Mouse (Mus musculus): Measurements from ENCODE around the gene Gdpd4. TPM values are rescaled to one million over a fixed set of nuclear protein-coding genes. Genes with fewer than 3 reads are reported as not detected.

Gdpd4 gene
- polyA plus RNA-seq, 1 experiment from 2014 or later = not detected

DNA sequence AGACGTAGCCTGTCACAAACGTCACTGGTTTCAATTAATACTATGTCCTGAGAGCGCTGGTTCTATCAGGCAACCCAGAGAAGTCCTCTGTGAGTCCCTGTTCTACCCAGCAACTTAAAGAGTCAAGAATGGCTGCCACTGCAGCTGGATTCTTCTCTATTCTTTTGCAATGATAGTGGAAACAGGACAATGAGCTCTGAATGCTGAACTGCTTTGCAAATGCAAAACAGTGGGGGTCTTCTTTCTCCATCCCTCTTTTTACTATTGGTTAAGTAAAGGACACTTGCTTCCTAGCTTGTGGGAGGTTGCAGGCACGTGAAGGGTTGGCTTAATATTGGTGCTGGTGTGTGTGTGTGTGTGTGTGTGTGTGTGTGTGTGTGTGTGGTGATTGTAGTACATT is 52.7 kb downstream of the Gdpd4 start:
- Histone ChIP-seq H3K36me3 (ENCODE audit: control insufficient read depth, insufficient read depth) (no peaks in the 10 kb centered on the region), H3K4me2 (ENCODE audit: low read depth, low read length) (no peak overlapping the region)
- WGBS = 42% methylated on average over 4 of the region's 4 CpGs

DNA sequence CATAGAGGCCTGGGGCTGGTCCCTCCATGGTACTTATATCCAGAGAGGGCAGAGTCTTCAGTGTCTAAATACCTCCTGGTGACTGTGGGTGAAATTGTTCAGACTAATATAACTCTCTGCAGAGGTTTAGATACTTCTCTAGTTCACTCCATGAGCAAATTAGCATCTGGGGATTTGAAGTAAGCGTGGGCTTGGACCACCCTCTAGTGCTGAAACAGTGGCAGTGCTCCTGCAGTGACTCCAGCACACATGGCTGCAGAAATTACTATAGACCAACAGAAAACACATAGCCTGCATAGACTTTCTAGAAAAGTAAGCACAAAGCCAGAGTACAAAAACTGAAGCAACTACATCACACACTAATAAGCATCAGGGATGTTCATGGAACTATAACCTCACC is 57.7 kb downstream of the Gdpd4 start:
- Histone ChIP-seq H3K9ac (ENCODE audit: low read length) (no peak overlapping the region), H3K4me2 (ENCODE audit: low read depth, low read length) (no peak overlapping the region), H3K36me3 (ENCODE audit: control insufficient read depth, insufficient read depth) (no peaks in the 10 kb centered on the region), H3K4me3 (ENCODE audit: low read length) (no peak overlapping the region), H3K9me3 (replicated peaks; ENCODE audit: control insufficient read depth, low read length) (no peaks in the 10 kb centered on the region), H3K27me3 (ENCODE audit: control insufficient read depth, insufficient read depth, low read length) (no peaks in the 10 kb centered on the region), H3K4me1 (ENCODE audit: control insufficient read depth, insufficient read depth, low read length) (no peaks in the 10 kb centered on the region), H3K27ac (ENCODE audit: low read length) (no peak overlapping the region)
- WGBS = 24% methylated on average over 1 of the region's 1 CpGs
- no peak for ATAC-seq (replicated peaks; ENCODE audit: extremely low read depth, insufficient read depth, low FRiP score)

More for the DNA sequence above, 52.7 kb downstream of the Gdpd4 start:
- no peaks in the 10 kb centered on the region for H3K4me1 ChIP-seq (ENCODE audit: control insufficient read depth, insufficient read depth, low read length)
- no peak overlapping the region for H3K27ac ChIP-seq (ENCODE audit: low read length)
- H3K4me3 ChIP-seq (ENCODE audit: low read length) = no peak overlapping the region
- no peak overlapping the region for H3K9ac ChIP-seq (ENCODE audit: low read length)
- H3K9me3 ChIP-seq (replicated peaks; ENCODE audit: control insufficient read depth, low read length) = no peaks in the 10 kb centered on the region
- no peak for ATAC-seq (replicated peaks; ENCODE audit: extremely low read depth, insufficient read depth, low FRiP score)
- H3K27me3 ChIP-seq (ENCODE audit: control insufficient read depth, insufficient read depth, low read length) = no peaks in the 10 kb centered on the region

DNA sequence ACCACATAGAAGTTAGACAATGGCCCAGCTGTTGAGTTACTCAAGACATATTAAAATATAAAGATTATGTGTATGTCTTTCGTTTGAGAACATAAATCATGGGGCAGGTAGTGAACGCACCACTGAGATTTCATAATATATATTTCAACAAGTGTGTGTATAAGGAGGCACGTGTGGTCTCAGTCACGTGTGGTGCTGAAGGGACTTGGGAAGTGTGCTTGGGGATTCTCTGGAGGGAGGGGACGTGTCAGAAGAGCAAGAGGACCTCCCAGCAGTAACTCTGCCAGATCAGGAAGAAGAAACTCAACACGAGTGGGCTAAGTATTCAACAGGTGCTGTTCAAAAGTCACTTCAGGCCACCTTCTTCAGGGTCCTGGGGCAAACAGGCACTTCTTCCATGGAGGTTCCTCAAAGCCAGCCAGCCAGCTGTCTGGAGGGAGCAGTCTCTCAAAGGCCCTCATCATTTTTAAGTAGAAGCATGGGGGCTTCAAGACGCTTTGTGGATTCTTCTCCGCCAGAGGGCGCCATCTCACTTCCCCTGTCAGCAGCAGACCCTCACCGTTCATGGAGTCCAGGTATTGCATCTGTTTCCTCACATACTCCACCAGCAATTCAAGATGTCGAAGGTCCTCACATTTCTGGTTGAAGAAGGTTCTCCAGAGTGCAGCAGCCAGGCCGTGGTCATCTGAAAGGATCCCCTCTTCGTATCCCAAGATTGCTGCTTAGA is 64.5 kb downstream of the Gdpd4 start:
- Histone ChIP-seq H3K4me2 (ENCODE audit: low read depth, low read length) (no peak overlapping the region), H3K9ac (ENCODE audit: low read length) (no peak overlapping the region), H3K9me3 (replicated peaks; ENCODE audit: control insufficient read depth, low read length) (no peaks in the 10 kb centered on the region), H3K36me3 (ENCODE audit: control insufficient read depth, insufficient read depth) (no peaks in the 10 kb centered on the region), H3K27ac (ENCODE audit: low read length) (no peak overlapping the region), H3K4me3 (ENCODE audit: low read length) (no peak overlapping the region), H3K27me3 (ENCODE audit: control insufficient read depth, insufficient read depth, low read length) (no peaks in the 10 kb centered on the region), H3K4me1 (ENCODE audit: control insufficient read depth, insufficient read depth, low read length) (no peaks in the 10 kb centered on the region)
- WGBS = 46% methylated on average over 13 of the region's 13 CpGs
- ATAC-seq (replicated peaks; ENCODE audit: extremely low read depth, insufficient read depth, low FRiP score) = no peak

DNA sequence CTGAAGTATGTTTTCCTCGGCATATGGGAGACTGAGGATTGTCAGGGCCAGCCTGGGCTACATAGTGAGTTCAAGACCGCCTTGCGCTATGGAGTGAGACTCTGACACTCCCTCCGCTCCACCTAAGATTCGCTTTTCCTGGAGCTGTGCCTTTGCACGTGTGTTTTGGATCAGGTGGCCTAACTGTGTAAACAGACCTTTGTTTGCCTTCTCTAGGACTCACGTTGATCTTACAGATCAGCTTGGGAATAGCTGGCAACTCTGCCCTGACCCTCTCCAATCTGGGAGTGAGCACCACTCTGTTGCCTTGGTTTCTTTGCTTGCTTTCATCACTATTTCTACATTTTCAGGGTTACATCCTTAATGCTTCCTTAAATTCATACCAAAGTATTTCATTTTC is 82.9 kb downstream of the Gdpd4 start:
- no peaks in the 10 kb centered on the region for H3K9me3 ChIP-seq (replicated peaks; ENCODE audit: control insufficient read depth, low read length)
- H3K36me3 ChIP-seq (ENCODE audit: control insufficient read depth, insufficient read depth) = no peaks in the 10 kb centered on the region
- H3K4me1 ChIP-seq (ENCODE audit: control insufficient read depth, insufficient read depth, low read length) = no peaks in the 10 kb centered on the region
- no peaks in the 10 kb centered on the region for H3K27me3 ChIP-seq (ENCODE audit: control insufficient read depth, insufficient read depth, low read length)
- no peak for ATAC-seq (replicated peaks; ENCODE audit: extremely low read depth, insufficient read depth, low FRiP score)
- H3K9ac ChIP-seq (ENCODE audit: low read length) = no peak overlapping the region
- 67% methylated on average over 7 of the region's 7 CpGs for WGBS
- no peak overlapping the region for H3K4me3 ChIP-seq (ENCODE audit: low read length)
- no peak overlapping the region for H3K27ac ChIP-seq (ENCODE audit: low read length)
- no peak overlapping the region for H3K4me2 ChIP-seq (ENCODE audit: low read depth, low read length)

DNA sequence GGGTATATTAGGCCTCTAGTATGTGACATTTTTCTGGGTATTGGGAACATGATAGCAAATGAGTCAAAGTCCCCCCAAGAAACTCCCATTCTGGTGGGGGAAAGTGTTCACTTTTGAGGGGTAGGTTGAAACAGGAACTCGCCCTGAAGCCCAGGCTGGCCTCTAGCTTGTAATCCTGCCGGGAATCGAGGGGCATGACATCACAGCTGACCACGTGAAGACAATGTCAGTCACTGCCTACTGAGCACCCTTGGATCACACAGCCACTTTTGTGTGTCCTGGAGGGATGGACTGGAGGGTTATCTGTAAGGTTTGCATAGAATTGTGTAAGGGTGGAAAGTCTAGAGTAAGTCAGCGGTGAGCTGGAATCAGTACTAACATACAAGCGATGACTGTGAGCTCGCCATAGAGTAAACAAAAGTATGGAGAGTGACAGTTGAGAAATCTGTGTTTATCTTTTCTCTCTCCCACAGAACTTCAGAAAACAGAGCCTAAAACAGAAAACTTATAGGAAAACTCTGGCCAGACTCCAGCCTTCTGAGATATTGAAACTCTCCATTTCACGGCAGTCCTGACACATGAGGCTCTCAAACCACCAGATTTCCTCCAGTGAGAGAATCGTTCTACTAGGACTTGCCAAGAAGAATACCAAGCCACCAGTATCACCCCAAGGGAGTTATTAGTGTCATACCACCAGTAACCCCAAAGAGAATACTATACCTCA is 128.5 kb downstream of the Gdpd4 start:
- Histone ChIP-seq H3K4me3 (ENCODE audit: low read length) (no peak overlapping the region), H3K4me2 (ENCODE audit: low read depth, low read length) (no peak overlapping the region), H3K27ac (ENCODE audit: low read length) (no peak overlapping the region), H3K9me3 (replicated peaks; ENCODE audit: control insufficient read depth, low read length) (no peaks in the 10 kb centered on the region), H3K27me3 (ENCODE audit: control insufficient read depth, insufficient read depth, low read length) (no peaks in the 10 kb centered on the region), H3K9ac (ENCODE audit: low read length) (no peak overlapping the region), H3K4me1 (ENCODE audit: control insufficient read depth, insufficient read depth, low read length) (no peaks in the 10 kb centered on the region), H3K36me3 (ENCODE audit: control insufficient read depth, insufficient read depth) (no peaks in the 10 kb centered on the region)
- ATAC-seq (replicated peaks; ENCODE audit: extremely low read depth, insufficient read depth, low FRiP score) = no peak
- 58% methylated on average over 9 of the region's 9 CpGs for WGBS

DNA sequence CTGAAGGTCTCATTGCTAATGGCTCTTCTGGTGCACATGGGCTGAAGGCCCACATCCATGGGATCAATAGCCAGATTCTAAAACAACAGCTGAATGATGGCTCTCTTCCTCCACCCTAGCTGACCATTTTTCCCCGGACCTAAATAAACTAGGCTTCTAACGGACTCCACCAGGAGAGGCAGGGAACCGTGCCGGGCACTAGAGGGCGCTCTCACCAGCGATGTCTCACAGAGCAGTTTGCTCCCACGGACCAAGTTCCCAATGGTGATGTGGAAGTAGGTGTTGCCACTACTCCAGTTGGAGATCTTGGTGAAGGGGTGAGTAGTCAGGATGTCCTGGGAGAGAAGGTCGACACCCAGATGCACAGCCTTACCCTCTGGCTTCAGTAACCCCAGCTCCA is 132.2 kb downstream of the Gdpd4 start:
- Histone ChIP-seq H3K4me1 (ENCODE audit: control insufficient read depth, insufficient read depth, low read length) (no peaks in the 10 kb centered on the region), H3K27me3 (ENCODE audit: control insufficient read depth, insufficient read depth, low read length) (no peaks in the 10 kb centered on the region), H3K36me3 (ENCODE audit: control insufficient read depth, insufficient read depth) (no peaks in the 10 kb centered on the region), H3K9me3 (replicated peaks; ENCODE audit: control insufficient read depth, low read length) (no peaks in the 10 kb centered on the region), H3K4me3 (ENCODE audit: low read length) (no peak overlapping the region), H3K4me2 (ENCODE audit: low read depth, low read length) (no peak overlapping the region), H3K9ac (ENCODE audit: low read length) (no peak overlapping the region), H3K27ac (ENCODE audit: low read length) (no peak overlapping the region)
- 19% methylated on average over 8 of the region's 8 CpGs for WGBS
- no peak for ATAC-seq (replicated peaks; ENCODE audit: extremely low read depth, insufficient read depth, low FRiP score)

DNA sequence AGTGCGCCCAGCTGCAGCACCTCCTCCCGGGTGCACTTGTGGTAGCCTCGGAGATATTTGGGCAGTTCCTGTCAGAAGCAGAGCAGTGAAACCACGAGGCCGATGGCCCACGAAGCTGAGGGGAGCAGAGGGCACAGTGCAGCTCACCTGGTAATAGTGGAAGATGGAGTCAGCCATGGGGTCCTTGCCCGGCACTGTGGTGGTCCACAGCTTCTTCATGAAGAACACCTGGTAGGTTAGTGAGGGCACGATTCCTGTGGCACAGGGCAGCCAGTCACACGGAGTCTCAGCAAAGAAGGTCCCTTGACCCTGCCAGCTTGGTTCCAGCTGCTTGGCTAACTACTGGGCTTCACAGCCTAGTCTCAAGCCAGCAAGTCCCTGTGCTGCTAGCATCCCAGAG is 134.7 kb downstream of the Gdpd4 start:
- Histone ChIP-seq H3K4me3 (ENCODE audit: low read length) (no peak overlapping the region), H3K9me3 (replicated peaks; ENCODE audit: control insufficient read depth, low read length) (no peaks in the 10 kb centered on the region), H3K27ac (ENCODE audit: low read length) (no peak overlapping the region), H3K36me3 (ENCODE audit: control insufficient read depth, insufficient read depth) (no peaks in the 10 kb centered on the region), H3K4me2 (ENCODE audit: low read depth, low read length) (no peak overlapping the region), H3K27me3 (ENCODE audit: control insufficient read depth, insufficient read depth, low read length) (no peaks in the 10 kb centered on the region), H3K4me1 (ENCODE audit: control insufficient read depth, insufficient read depth, low read length) (no peaks in the 10 kb centered on the region), H3K9ac (ENCODE audit: low read length) (no peak overlapping the region)
- no peak for ATAC-seq (replicated peaks; ENCODE audit: extremely low read depth, insufficient read depth, low FRiP score)
- 87% methylated on average over 9 of the region's 9 CpGs for WGBS

DNA sequence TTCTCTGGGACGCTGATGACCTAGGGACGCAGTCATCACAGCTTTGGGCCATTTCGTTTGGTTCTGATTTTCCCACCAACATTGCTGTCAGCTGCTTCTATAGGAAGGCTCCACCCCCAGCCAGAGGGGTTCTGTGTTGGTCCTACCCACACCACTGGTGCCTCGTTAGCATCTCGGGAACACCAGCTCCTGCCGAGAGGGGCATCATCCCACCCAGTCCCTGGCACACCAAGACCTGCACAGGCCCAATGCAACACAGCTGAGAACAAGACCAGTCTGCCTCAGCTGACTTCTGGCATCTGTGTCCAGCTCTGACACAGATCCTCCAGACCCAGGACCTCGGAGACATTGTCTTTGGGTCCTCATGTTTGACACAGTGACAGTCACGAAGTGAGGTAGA is 135.2 kb downstream of the Gdpd4 start:
- no peak for ATAC-seq (replicated peaks; ENCODE audit: extremely low read depth, insufficient read depth, low FRiP score)
- Histone ChIP-seq H3K36me3 (ENCODE audit: control insufficient read depth, insufficient read depth) (no peaks in the 10 kb centered on the region), H3K4me2 (ENCODE audit: low read depth, low read length) (no peak overlapping the region), H3K9ac (ENCODE audit: low read length) (no peak overlapping the region), H3K9me3 (replicated peaks; ENCODE audit: control insufficient read depth, low read length) (no peaks in the 10 kb centered on the region), H3K27me3 (ENCODE audit: control insufficient read depth, insufficient read depth, low read length) (no peaks in the 10 kb centered on the region), H3K4me1 (ENCODE audit: control insufficient read depth, insufficient read depth, low read length) (no peaks in the 10 kb centered on the region), H3K27ac (ENCODE audit: low read length) (no peak overlapping the region), H3K4me3 (ENCODE audit: low read length) (no peak overlapping the region)
- WGBS = 88% methylated on average over 8 of the region's 8 CpGs

DNA sequence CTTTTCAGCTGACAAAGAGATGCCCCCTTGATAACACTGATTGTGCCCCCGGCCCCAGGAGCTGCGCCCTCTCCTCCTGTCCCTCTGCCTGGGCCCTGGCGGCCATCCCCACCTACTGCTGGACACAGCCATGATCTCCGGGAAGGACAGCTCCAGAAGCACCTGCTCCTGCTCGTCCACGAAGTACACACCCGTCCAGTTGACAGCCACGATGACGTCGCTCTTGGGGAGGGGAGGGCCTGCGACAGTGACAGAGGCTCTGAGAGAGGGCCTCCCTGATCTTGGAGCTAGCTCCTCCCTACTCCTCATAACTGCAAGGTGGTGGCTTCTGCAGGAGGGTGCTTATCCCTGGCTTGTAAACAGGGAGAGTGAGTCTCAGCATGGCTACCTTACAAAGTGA is 146.5 kb downstream of the Gdpd4 start:
- no peaks in the 10 kb centered on the region for H3K36me3 ChIP-seq (ENCODE audit: control insufficient read depth, insufficient read depth)
- H3K4me1 ChIP-seq (ENCODE audit: control insufficient read depth, insufficient read depth, low read length) = no peaks in the 10 kb centered on the region
- no peak overlapping the region for H3K4me3 ChIP-seq (ENCODE audit: low read length)
- no peak overlapping the region for H3K27ac ChIP-seq (ENCODE audit: low read length)
- WGBS = 69% methylated on average over 11 of the region's 11 CpGs
- no peak overlapping the region for H3K4me2 ChIP-seq (ENCODE audit: low read depth, low read length)
- ATAC-seq (replicated peaks; ENCODE audit: extremely low read depth, insufficient read depth, low FRiP score) = no peak
- H3K9me3 ChIP-seq (replicated peaks; ENCODE audit: control insufficient read depth, low read length) = no peaks in the 10 kb centered on the region
- H3K27me3 ChIP-seq (ENCODE audit: control insufficient read depth, insufficient read depth, low read length) = no peaks in the 10 kb centered on the region
- no peak overlapping the region for H3K9ac ChIP-seq (ENCODE audit: low read length)

Measured in heart, embryonic 16.5 days (tissue).